Mouse (Mus musculus) gastrocnemius, postnatal 14 days (tissue): Measurements from ENCODE around the gene Slc29a1. TPM values are rescaled to one million over a fixed set of nuclear protein-coding genes. Genes with fewer than 3 reads are reported as not detected.
"Not testable (repeated sequence)": the region's sequence is repeated elsewhere in the genome, so short reads cannot be mapped to it uniquely, and the experiment has no call there.

ENCODE experiments used
- DNase-seq: peaks from one replicate; pipeline ENCODE4 v3.0.0; 2021; ENCODE audit warnings: mixed read lengths
- intact Hi-C: fragments of 180-260 bp; cut with DNase I; formaldehyde crosslinking; loops from one replicate; pipeline ENCODE4 v1.15.1; 2025; ENCODE audit warnings: low total_unique reads
- long read RNA-seq, 2 experiments: library from polyadenylated mRNA; stranded (forward); transcript quantifications; one replicate each; pipeline ENCODE4 v2.0.0; 2021
- total RNA-seq, 2 experiments: library from RNA; stranded (reverse); gene quantifications; 2 replicates each; pipeline ENCODE4 v1.2.3; 2021

The Slc29a1 gene
- total RNA-seq: 10 to 100 TPM; 59.2 to 71.6 TPM
- long read RNA-seq, experiment 1, transcript Slc29a1-202 (13 exons, 1,988 nt): major isoform, 20 of 113 reads
- long read RNA-seq, experiment 1, transcript Slc29a1-204 (12 exons, 2,216 nt): minor isoform, 13 of 113 reads
- long read RNA-seq, experiment 1, transcript Slc29a1-201 (13 exons, 1,996 nt): minor isoform, 5 of 113 reads
- long read RNA-seq, experiment 1, partial matches to known transcripts: 20 of 113 reads
- long read RNA-seq, experiment 1, other reads (novel, unspliced or antisense): 52 of 113 reads
- long read RNA-seq, experiment 2, transcript Slc29a1-204 (12 exons, 2,216 nt): minor isoform, 12 of 133 reads
- long read RNA-seq, experiment 2, transcript Slc29a1-202 (13 exons, 1,988 nt): major isoform, 18 of 133 reads
- long read RNA-seq, experiment 2, partial matches to known transcripts: 13 of 133 reads
- long read RNA-seq, experiment 2, other reads (novel, unspliced or antisense): 85 of 133 reads

GRCm38 (mm10) chr17:45599446-45600242 is at the start of gene Slc29a1:
TSS of gene Slc29a1 (minus strand) at chr17:45599606.
- intact Hi-C loops: no loop called here

GRCm38 (mm10) chr17:45644185-45644584 is 44.8 kb upstream of the Slc29a1 start:
- no peak for DNase-seq
- intact Hi-C loops: no loop called here

More at GRCm38 (mm10) chr17:45599446-45600242, at the start of gene Slc29a1:
- DNase-seq: peak; percentile 88

GRCm38 (mm10) chr17:45642701-45643100 is 43.3 kb upstream of the Slc29a1 start:
- intact Hi-C loops: loop anchor here (2.0 kb wide), 1 partner anchor 62 kb away; no protein-coding TSS in a partner anchor
- peak; percentile 74 for DNase-seq

GRCm38 (mm10) chr17:45641981-45642380 is 42.6 kb upstream of the Slc29a1 start:
- DNase-seq: no peak
- intact Hi-C loops: loop anchor here (2.0 kb wide), 1 partner anchor 61 kb away; no protein-coding TSS in a partner anchor

GRCm38 (mm10) chr17:45638596-45639295 is 39.3 kb upstream of the Slc29a1 start:
- DNase-seq: no peak
- intact Hi-C loops: loop anchor here (5.0 kb wide), 1 partner anchor 1826 kb away; no protein-coding TSS in a partner anchor

GRCm38 (mm10) chr17:45634033-45634432 is 34.6 kb upstream of the Slc29a1 start:
- intact Hi-C loops: loop anchor here (5.0 kb wide), 1 partner anchor 52 kb away; no protein-coding TSS in a partner anchor
- no peak for DNase-seq

- DNase-seq: no peak
- intact Hi-C loops: loop anchor here (5.0 kb wide), 1 partner anchor 50 kb away; no protein-coding TSS in a partner anchor
These were observed 32.5 kb upstream of the Slc29a1 start for GRCm38 (mm10) chr17:45631940-45632339.

- no peak for DNase-seq
- intact Hi-C loops: loop anchor here (5.0 kb wide), 1 partner anchor 49 kb away; no protein-coding TSS in a partner anchor
These were observed 31.6 kb upstream of the Slc29a1 start for GRCm38 (mm10) chr17:45630992-45631391.

- intact Hi-C loops: loop anchor here (5.0 kb wide), 2 partner anchors 38 to 48 kb away; no protein-coding TSS in a partner anchor
- DNase-seq: peak; percentile 71
These were observed 30.7 kb upstream of the Slc29a1 start for GRCm38 (mm10) chr17:45629861-45630694.

- no peak for DNase-seq
These were observed 29.8 kb upstream of the Slc29a1 start for GRCm38 (mm10) chr17:45628885-45629855.

GRCm38 (mm10) chr17:45628160-45628559 is 28.8 kb upstream of the Slc29a1 start:
- DNase-seq: no peak
- intact Hi-C loops: loop anchor here (5.0 kb wide), 1 partner anchor 36 kb away; no protein-coding TSS in a partner anchor

More at GRCm38 (mm10) chr17:45628885-45629855, 29.8 kb upstream of the Slc29a1 start:
- intact Hi-C loops: loop anchor here (5.0 kb wide), 1 partner anchor 37 kb away; no protein-coding TSS in a partner anchor

- peak; percentile 63 for DNase-seq
- intact Hi-C loops: loop anchor here (5.0 kb wide), 1 partner anchor 34 kb away; no protein-coding TSS in a partner anchor
These were observed 27.2 kb upstream of the Slc29a1 start for GRCm38 (mm10) chr17:45626577-45627134.

GRCm38 (mm10) chr17:45623425-45623824 is 24.0 kb upstream of the Slc29a1 start:
- intact Hi-C loops: not testable (repeated sequence)

GRCm38 (mm10) chr17:45619386-45620256 is 20.2 kb upstream of the Slc29a1 start:
- intact Hi-C loops: no loop called here
- peak; percentile 42 for DNase-seq

More at GRCm38 (mm10) chr17:45623425-45623824, 24.0 kb upstream of the Slc29a1 start:
- not testable (repeated sequence) for DNase-seq

- DNase-seq: peak; percentile 52
- intact Hi-C loops: no loop called here
These were observed 19.6 kb upstream of the Slc29a1 start for GRCm38 (mm10) chr17:45618941-45619385.
